Mouse (Mus musculus) erythroblast, embryonic 14.5 days (primary cell): ENCODE data around the gene Uhrf2. TPM values are rescaled to one million over a fixed set of nuclear protein-coding genes. Genes with fewer than 3 reads are reported as not detected.
A peak's percentile ranks its signal among the peaks of the same experiment; 100 is the strongest.

Experiments
- H3K27me3 ChIP-seq: 2 replicates; pipeline ENCODE4 v1.6.1; 2012; ENCODE audit warnings: inconsistent platforms; ENCODE audit not compliant: control insufficient read depth
- H3K36me3 ChIP-seq: 2 replicates; pipeline ENCODE4 v1.6.1; 2012; ENCODE audit warnings: mild to moderate bottlenecking, inconsistent platforms; ENCODE audit not compliant: control insufficient read depth
- H3K4me1 ChIP-seq: 2 replicates; pipeline ENCODE4 v1.6.1; 2012; ENCODE audit warnings: inconsistent platforms; ENCODE audit not compliant: control insufficient read depth
- H3K4me3 ChIP-seq: replicated peaks from 2 replicates; pipeline ENCODE3; 2012; ENCODE audit warnings: moderate library complexity, mild to moderate bottlenecking, inconsistent platforms
- H3K9me3 ChIP-seq: 2 replicates; pipeline ENCODE4 v1.6.1; 2012; ENCODE audit warnings: low read length, inconsistent platforms, mixed read lengths; ENCODE audit not compliant: control insufficient read depth
- GATA1 ChIP-seq: IDR thresholded peaks from 2 replicates; pipeline ENCODE4 v1.6.1; 2012; ENCODE audit warnings: low read length, inconsistent platforms, mixed read lengths
- TAL1 ChIP-seq: IDR thresholded peaks from 3 replicates; pipeline ENCODE4 v1.6.1; 2012; ENCODE audit warnings: low read length, inconsistent platforms, mixed read lengths
- polyA plus RNA-seq: library from polyadenylated mRNA; stranded (reverse); fragments of >175 nt; gene quantifications from 2 replicates; pipeline ENCODE4 v1.2.3, GENCODE M21; 2012

Gene Uhrf2
- 0.94 and 1.1 TPM in 2 replicates for polyA plus RNA-seq

DNA sequence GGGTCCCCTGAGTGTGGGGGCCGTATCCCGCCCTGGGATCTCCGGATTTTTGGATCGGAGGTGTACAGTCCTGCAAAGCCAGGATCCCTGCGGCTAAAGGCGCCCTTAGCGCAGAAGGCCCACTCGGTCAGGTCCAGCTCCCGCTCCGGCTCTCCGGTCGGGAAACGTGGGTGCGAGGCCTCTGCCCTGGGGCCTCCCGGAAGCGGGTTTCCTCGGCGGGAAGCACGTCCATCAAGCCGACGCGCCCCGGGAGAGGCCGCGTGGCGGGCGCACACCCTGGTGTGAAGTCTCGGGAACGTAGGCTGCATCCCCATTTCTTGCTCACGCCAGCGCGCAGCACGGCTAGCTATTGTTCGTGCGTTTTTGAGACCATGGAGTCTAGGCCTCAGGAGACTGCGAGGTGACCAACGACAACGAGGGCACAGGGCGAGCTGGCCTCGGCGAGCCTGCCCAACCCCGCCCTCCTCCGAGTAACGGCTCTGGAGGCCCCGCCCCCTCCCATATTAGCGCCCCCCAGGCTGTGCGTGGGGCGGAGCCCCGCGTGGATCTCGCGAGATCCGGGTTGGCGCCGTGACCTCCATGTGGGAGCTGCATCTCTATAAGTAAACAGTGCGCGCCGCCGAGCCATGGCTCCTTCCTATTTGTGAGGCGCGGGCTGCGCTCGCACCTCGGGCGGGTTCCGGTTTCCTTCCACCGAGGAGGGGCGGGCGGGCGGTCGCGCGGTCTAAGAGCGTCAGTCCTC is at the start of gene Uhrf2:
TSS of gene Uhrf2 (plus strand) at position 620 of the 742 bp plus-strand sequence.
- Histone ChIP-seq H3K36me3 (peaks cover 11% of the 10 kb centered on the region), H3K9me3 (no peaks in the 10 kb centered on the region), H3K27me3 (no peaks in the 10 kb centered on the region; the same call in 1 of the 2 replicates), H3K4me3 (peak within 1 kb of the TSS; percentile 99), H3K4me1 (peaks cover 40% of the 10 kb centered on the region)
- TF ChIP-seq GATA1 (no peak), TAL1 (no peak)

DNA sequence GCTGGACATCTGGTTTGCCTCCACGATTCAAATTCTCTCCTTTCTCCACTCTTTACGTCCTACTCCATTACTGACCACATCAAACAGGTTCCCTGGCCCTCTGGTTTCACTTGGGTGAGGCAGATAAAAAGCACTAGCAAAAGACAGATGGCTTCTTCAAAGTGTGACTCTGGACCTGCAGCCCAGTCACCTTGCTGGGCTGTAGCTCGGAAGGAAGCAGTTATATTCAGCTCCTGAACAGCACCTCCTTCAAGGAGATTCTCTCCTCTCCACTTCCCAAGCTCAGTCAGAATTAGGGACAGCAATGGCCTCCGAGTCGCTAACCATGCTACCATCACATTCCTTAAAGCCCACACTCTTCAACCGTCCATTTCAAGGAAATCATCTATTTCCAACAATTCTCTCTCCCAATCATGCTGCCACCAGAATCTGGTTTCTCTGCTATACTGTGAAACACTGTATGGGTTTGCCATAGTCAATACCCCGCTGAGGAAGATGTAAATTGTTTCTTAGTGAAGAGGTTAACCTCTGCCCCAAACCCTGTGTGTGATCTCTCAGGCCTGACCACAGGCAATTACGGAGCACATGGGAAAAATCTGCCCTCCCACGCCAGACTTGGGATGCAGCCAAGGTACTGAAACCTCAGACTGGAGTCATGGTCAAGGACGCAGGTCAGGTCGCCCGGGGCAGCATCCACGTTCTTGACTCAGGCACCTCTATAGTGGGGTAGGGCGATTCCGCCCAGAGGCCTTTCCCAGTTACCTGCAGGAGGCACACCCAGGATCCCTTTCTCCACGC is 45.9 kb upstream of the Uhrf2 start:
- no peak overlapping the region for H3K4me3 ChIP-seq
- H3K9me3 ChIP-seq: no peaks in the 10 kb centered on the region
- H3K27me3 ChIP-seq: no peaks in the 10 kb centered on the region
- H3K36me3 ChIP-seq: no peaks in the 10 kb centered on the region
- TF ChIP-seq TAL1 (no peak), GATA1 (no peak)
- no peaks in the 10 kb centered on the region for H3K4me1 ChIP-seq

DNA sequence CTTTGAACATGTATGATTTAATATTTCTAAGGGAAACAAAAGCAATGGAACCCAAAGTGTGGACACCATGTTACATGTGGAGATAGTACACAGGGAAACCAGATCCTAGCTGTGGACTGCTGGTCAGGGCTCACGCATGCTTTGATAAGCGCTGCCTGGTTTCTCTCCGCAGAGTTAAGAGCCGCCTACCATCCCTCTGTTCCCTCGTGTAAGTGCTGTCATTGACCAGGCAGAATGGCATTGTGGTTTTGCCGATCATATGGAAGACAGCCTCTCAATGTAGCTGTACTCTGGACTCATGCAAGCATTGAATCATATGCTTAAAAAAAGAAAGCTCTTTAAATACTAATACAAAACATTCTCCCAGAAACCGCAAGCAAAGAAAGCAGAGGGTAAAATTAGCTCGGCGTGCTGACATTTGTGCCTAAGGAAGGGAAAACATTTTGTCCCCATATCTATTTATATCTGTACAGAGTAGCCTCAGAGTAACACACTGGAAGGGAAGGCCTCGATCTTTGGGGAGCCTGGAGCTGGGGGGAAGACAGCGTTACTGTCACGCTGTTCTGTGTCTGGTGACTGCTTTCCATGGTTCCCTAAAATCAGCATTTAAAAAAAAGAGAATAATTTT is 43.7 kb upstream of the Uhrf2 start:
- Histone ChIP-seq H3K9me3 (no peaks in the 10 kb centered on the region), H3K4me1 (no peaks in the 10 kb centered on the region), H3K27me3 (no peaks in the 10 kb centered on the region), H3K4me3 (no peak overlapping the region), H3K36me3 (no peaks in the 10 kb centered on the region)
- TF ChIP-seq GATA1 (no peak), TAL1 (no peak)

DNA sequence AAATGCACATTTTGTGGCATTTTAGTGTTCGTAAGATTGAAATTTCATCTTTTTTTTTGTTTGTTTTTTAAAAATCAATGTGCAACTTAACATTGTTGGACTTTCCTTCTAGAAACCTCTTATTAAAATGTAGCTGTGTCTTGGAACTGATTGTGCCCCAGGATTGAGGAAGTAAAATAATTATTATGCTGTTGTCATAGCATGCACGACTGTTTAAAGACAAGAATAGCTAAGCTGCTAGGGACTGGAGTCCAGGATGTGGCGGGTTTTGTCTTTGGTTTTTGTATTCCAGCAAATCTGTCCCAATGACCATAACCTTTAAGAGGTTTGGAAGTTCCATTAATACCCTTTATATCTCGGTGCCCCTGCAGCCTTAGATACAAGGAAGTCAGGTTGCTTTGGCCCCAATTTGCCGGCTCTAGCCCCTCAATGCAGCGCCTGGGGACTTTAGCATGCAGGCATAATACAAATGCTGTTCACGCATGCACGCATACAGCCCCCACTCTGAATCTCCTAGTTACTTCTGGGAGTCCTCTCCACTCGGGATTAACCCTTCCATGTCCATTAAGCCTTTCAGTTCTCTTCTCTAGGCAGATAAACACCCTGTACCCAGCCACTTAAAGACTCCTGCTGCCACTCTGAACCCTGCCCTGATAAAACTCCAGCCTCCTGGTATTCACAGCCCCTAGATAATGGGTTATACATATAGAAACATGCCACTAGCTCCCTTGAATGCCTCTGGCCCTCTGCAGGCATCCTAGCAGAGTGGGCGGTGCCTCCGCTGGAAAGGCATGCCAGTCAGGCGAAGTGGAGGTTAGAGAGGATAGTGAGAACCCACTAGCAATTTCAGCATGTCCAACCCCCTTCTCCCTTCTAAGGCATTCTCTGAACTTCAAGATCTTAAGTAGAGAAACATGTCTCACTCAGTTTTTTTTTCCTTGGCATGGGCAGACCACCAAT is 29.6 kb upstream of the Uhrf2 start:
- Histone ChIP-seq H3K4me1 (no peaks in the 10 kb centered on the region), H3K4me3 (no peak overlapping the region), H3K27me3 (no peaks in the 10 kb centered on the region), H3K36me3 (no peaks in the 10 kb centered on the region), H3K9me3 (no peaks in the 10 kb centered on the region)
- TF ChIP-seq GATA1: no peak
- TF ChIP-seq TAL1: no peak

DNA sequence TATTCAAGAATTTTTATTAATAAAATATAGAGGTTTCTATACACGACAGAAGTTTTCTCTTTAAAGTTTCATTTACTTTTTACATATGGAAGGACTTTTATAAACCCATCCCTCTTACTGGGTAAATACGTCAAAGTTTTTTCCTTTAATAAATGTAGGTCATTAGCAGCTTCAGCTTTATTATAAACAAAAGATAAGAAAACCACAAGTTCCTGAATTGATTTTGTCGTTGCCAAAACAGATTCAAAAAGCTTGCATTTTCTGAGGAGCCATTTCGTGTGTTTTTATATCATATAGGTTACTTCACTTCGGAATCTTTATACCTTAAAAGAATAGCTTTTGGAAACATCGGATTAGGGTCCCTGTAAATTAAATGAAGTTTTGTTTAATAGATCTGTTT is 28.8 kb upstream of the Uhrf2 start:
- no peaks in the 10 kb centered on the region for H3K4me1 ChIP-seq
- no peaks in the 10 kb centered on the region for H3K27me3 ChIP-seq
- no peak overlapping the region for H3K4me3 ChIP-seq
- H3K9me3 ChIP-seq: no peaks in the 10 kb centered on the region
- no peaks in the 10 kb centered on the region for H3K36me3 ChIP-seq
- no peak for TF ChIP-seq TAL1

DNA sequence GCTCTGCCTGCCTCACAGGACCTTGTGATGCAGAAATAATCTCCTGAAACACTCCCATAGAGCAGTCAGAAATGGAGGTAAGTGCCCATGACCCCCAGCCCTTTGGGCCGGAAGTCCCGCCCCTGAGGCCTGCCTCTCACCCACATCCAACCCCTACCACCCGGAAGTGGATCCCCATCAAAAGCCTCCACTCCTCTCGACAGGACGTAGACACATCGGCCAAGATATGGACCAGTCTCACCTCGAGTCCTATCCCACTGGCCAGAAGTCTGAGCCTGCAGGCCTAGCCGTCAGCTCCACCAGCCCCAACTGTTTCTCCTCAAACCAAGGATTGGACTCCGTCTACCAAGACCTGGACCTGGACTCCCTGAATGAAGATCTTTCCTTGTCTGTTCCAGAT is 26.7 kb upstream of the Uhrf2 start, which contains the start of gene Trpd52l3:
TSS of gene Trpd52l3 (plus strand) at position 170 of the 400 bp plus-strand sequence.
- TF ChIP-seq GATA1: no peak
- no peak for TF ChIP-seq TAL1
- no peaks in the 10 kb centered on the region for H3K4me1 ChIP-seq
- H3K27me3 ChIP-seq: no peaks in the 10 kb centered on the region
- no peaks in the 10 kb centered on the region for H3K9me3 ChIP-seq
- H3K4me3 ChIP-seq: no peak within 1 kb of the TSS
- no peaks in the 10 kb centered on the region for H3K36me3 ChIP-seq

DNA sequence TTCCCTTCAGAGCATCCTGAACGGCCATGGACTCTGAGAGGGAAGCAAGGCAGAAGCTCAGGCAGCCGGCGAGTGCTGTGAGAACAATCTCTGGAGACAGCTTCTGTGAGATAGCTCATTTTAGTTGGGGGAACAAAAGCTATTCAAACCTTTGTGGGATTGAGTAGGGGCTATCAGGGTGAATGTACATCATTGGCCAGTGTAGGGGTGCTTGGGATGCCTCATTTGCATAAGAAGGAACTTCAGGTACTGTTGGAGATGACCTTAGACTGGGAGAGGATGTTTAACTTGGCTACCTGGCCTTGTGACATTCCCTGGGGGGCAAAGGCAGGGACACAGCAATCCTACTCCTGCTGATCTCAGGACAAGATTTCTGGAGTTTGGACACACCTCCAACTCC is 23.9 kb upstream of the Uhrf2 start:
- peaks cover 8% of the 10 kb centered on the region for H3K27me3 ChIP-seq
- no peaks in the 10 kb centered on the region for H3K9me3 ChIP-seq
- TF ChIP-seq GATA1 (no peak), TAL1 (no peak)
- H3K4me1 ChIP-seq: no peaks in the 10 kb centered on the region
- H3K4me3 ChIP-seq: no peak overlapping the region
- H3K36me3 ChIP-seq: no peaks in the 10 kb centered on the region

DNA sequence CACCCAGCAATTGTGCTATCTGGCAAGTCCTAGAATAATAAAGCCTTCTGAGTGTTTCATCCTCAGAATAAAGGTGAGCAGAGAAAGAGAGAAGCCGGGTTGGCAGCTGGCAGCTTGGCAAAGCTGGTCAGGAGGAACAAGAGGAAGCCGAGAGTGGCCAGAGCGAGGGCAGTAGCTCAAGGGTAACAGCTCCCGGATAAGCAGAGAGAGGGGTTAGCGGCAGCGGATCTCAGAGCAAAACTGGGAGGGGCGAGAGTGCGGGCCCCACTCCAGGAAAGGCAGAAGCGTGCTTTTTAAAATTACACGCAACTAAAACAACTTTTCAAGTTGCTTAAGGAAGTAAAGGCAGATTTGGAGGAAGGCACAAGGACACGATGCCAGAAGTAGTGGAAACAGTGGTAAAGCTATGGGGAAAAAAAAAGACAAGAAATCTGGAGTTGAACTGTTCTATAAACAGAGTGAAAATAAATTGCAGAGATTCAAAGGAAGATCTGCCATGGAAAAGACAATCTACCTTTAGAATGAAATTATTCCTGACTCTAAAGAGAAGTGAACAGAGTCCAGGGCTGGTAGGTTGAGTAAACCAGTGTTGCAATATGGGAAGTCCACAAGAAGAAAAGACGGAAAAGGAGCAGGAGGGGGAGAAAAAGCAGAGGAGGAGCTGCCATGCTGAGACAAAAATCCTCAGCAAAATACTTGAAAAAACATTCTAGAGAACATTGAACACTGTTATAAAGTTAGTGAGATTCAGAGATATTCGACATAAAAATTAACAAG is 19.6 kb upstream of the Uhrf2 start:
- peaks cover 12% of the 10 kb centered on the region for H3K27me3 ChIP-seq
- no peaks in the 10 kb centered on the region for H3K36me3 ChIP-seq
- TF ChIP-seq GATA1 (no peak), TAL1 (no peak)
- peaks cover 4% of the 10 kb centered on the region; the same call in 1 of the 2 replicates for H3K4me1 ChIP-seq
- H3K4me3 ChIP-seq: no peak overlapping the region
- H3K9me3 ChIP-seq: no peaks in the 10 kb centered on the region
